Mouse (Mus musculus) liver, embryonic 14.5 days (tissue): ENCODE results near the gene Slc3a1. TPM values are rescaled to one million over a fixed set of nuclear protein-coding genes. Genes with fewer than 3 reads are reported as not detected.

ENCODE experiments used
- ATAC-seq: fragments of 200-750 bp; cut with Nextera tagmentation; 2 replicates; pipeline ENCODE4 v1.8.0; 2017; ENCODE audit warnings: moderate number of reproducible peaks, mild to moderate bottlenecking, moderate library complexity; ENCODE audit not compliant: insufficient read depth
- DNase-seq, 3 experiments: peaks; one replicate each; pipeline ENCODE4 v3.0.0-alpha.2; 2012 to 2013; ENCODE audit warnings: low read depth in 3 of 3, low spot score in 3 of 3
- H3K27ac ChIP-seq: fragments of 300-500 bp; sonication (generic); 2 replicates; pipeline ENCODE4 v1.5.1; 2014; ENCODE audit warnings: moderate library complexity, mild to moderate bottlenecking, control low read depth, inconsistent platforms
- H3K27me3 ChIP-seq: fragments of 300-500 bp; sonication (generic); 2 replicates; pipeline ENCODE4 v1.6.1; 2014; ENCODE audit warnings: mild to moderate bottlenecking, low read length, moderate library complexity; ENCODE audit not compliant: control insufficient read depth, insufficient read depth
- H3K36me3 ChIP-seq: fragments of 300-500 bp; sonication (generic); replicated peaks from 2 replicates; pipeline ENCODE4 v1.6.1; 2014; ENCODE audit warnings: low read depth; ENCODE audit not compliant: control insufficient read depth, insufficient read depth
- H3K4me1 ChIP-seq, 2 experiments: fragments of 200-500 bp in 1 of 2; fragments of 300-500 bp in 1 of 2; sonication (generic) in 1 of 2; replicated peaks; 2 replicates each; pipeline ENCODE4 v1.6.1; 2012 to 2014; ENCODE audit warnings: antibody characterized with exemption in 1 of 2, inconsistent platforms in 1 of 2, low read length in 1 of 2; ENCODE audit not compliant: control insufficient read depth in 2 of 2, insufficient read depth in 2 of 2
- H3K4me2 ChIP-seq: fragments of 300-500 bp; sonication (generic); 2 replicates; pipeline ENCODE4 v1.6.1; 2014; ENCODE audit warnings: low read depth, mild to moderate bottlenecking, control low read depth, moderate library complexity
- H3K4me3 ChIP-seq, 2 experiments: fragments of 200-500 bp in 1 of 2; fragments of 300-500 bp in 1 of 2; sonication (generic) in 1 of 2; 2 replicates each; pipeline ENCODE4 v1.5.1; 2012 to 2014; ENCODE audit warnings: low read depth in 2 of 2, low read length in 2 of 2, mild to moderate bottlenecking in 2 of 2, control low read depth in 1 of 2, inconsistent platforms in 1 of 2, moderate library complexity in 1 of 2; ENCODE audit not compliant: insufficient read depth in 1 of 2
- H3K9ac ChIP-seq: fragments of 300-500 bp; sonication (generic); replicated peaks from 2 replicates; pipeline ENCODE4 v1.6.1; 2014; ENCODE audit warnings: mild to moderate bottlenecking, control low read depth, moderate library complexity
- H3K9me3 ChIP-seq: fragments of 300-500 bp; sonication (generic); 2 replicates; pipeline ENCODE4 v1.6.1; 2016; ENCODE audit warnings: low read length, mixed read lengths; ENCODE audit not compliant: control insufficient read depth
- CTCF ChIP-seq: IDR thresholded peaks from 2 replicates; pipeline ENCODE4 v1.5.1; 2016; ENCODE audit warnings: antibody characterized with exemption, low read depth, control low read depth
- EP300 ChIP-seq: IDR thresholded peaks from 2 replicates; pipeline ENCODE4 v1.6.1; 2016; ENCODE audit warnings: antibody characterized with exemption, low read depth
- WGBS: fragments of 180-500 bp; shearing (Covaris S2); extraction: QIAGEN DNeasy Blood & Tissue Kit; methylation state at CpG from one replicate; pipeline ENCODE4 v1.1.7; 2014; ENCODE audit not compliant: insufficient replicate concordance; 5-methylcytosine and 5-hydroxymethylcytosine counted together
- polyA plus RNA-seq, 2 experiments: library from polyadenylated mRNA; depleted of rRNA in 1 of 2; stranded (reverse) in 1 of 2; unstranded in 1 of 2; fragments of >200 nt; fragmentation: Nextera tagmentation in 1 of 2; extraction: Ambion mirVana in 1 of 2; gene quantifications; 2 replicates each; pipeline versions ENCODE4 v1.2.1 to v1.2.3; 2012 to 2014

Slc3a1 gene
- polyA plus RNA-seq, 2 experiments = 0.45 to 0.65 TPM

- ATAC-seq = no peak; the same call in 1 of the 2 replicates
Measured at GRCm38 (mm10) chr17:84988514-84988913, 39.7 kb upstream of the Slc3a1 start.

GRCm38 (mm10) chr17:84995844-84996243 is 32.3 kb upstream of the Slc3a1 start:
- Histone ChIP-seq H3K27me3 (no peaks in the 10 kb centered on the region), H3K27ac (no peak overlapping the region), H3K9me3 (no peaks in the 10 kb centered on the region), H3K9ac (no peak overlapping the region), H3K4me1 (no peaks in the 10 kb centered on the region), H3K36me3 (peaks cover 20% of the 10 kb centered on the region), H3K4me3 (no peak overlapping the region), H3K4me2 (no peak overlapping the region)
- no peak for DNase-seq
- WGBS = 85% methylated on average over 6 of the region's 6 CpGs
- ATAC-seq = no peak
- TF ChIP-seq EP300 (no peak), CTCF (no peak)

More at GRCm38 (mm10) chr17:84988514-84988913, 39.7 kb upstream of the Slc3a1 start:
- DNase-seq = no peak
- Histone ChIP-seq H3K4me2 (no peak overlapping the region), H3K4me1 (peaks cover 0 to 14% of the 10 kb centered on the region in 2 experiments; a peak in 3 of 4 replicates), H3K9me3 (no peaks in the 10 kb centered on the region), H3K36me3 (peaks cover 4% of the 10 kb centered on the region), H3K4me3 (no peak overlapping the region), H3K27ac (no peak overlapping the region), H3K9ac (no peak overlapping the region), H3K27me3 (no peaks in the 10 kb centered on the region)
- TF ChIP-seq CTCF (no peak), EP300 (no peak)

GRCm38 (mm10) chr17:84997639-84998038 is 30.5 kb upstream of the Slc3a1 start:
- DNase-seq (no peak), ATAC-seq (peak; percentile 60)
- Histone ChIP-seq H3K9me3 (no peaks in the 10 kb centered on the region), H3K4me2 (no peak overlapping the region), H3K4me3 (no peak overlapping the region), H3K9ac (no peak overlapping the region), H3K27ac (no peak overlapping the region), H3K27me3 (no peaks in the 10 kb centered on the region), H3K4me1 (no peaks in the 10 kb centered on the region), H3K36me3 (peaks cover 23% of the 10 kb centered on the region)
- TF ChIP-seq EP300 (no peak), CTCF (no peak)
- WGBS = 61% methylated on average over 1 of the region's 1 CpGs

GRCm38 (mm10) chr17:84999636-85000035 is 28.5 kb upstream of the Slc3a1 start:
- Histone ChIP-seq H3K4me2 (no peak overlapping the region), H3K4me3 (no peak overlapping the region), H3K36me3 (peaks cover 20% of the 10 kb centered on the region), H3K9me3 (no peaks in the 10 kb centered on the region), H3K4me1 (no peaks in the 10 kb centered on the region), H3K27ac (no peak overlapping the region), H3K9ac (no peak overlapping the region), H3K27me3 (no peaks in the 10 kb centered on the region)
- no peak for DNase-seq
- ATAC-seq = no peak
- WGBS = 70% methylated on average over 10 of the region's 10 CpGs
- TF ChIP-seq CTCF (no peak), EP300 (no peak)

GRCm38 (mm10) chr17:85013485-85013884 is 14.7 kb upstream of the Slc3a1 start:
- TF ChIP-seq EP300 (no peak), CTCF (no peak)
- Histone ChIP-seq H3K9me3 (no peaks in the 10 kb centered on the region), H3K9ac (no peak overlapping the region), H3K27ac (no peak overlapping the region), H3K4me3 (no peak overlapping the region), H3K4me1 (peaks cover 0 to 6% of the 10 kb centered on the region in 2 experiments; a peak in 2 of 4 replicates), H3K36me3 (peaks cover 15% of the 10 kb centered on the region), H3K4me2 (no peak overlapping the region), H3K27me3 (no peaks in the 10 kb centered on the region)
- ATAC-seq (no peak), DNase-seq (no peak)
- WGBS = 87% methylated on average over 6 of the region's 6 CpGs
